In genomic region chr17:25397804-25398519, GRCm38 (mm10) we compare ENCODE assay signal across 8 mouse cellular contexts. TPM values are rescaled to one million over a fixed set of nuclear protein-coding genes. Genes with fewer than 3 reads are reported as not detected.
A peak's percentile ranks its signal among the peaks of the same experiment; 100 is the strongest.
DNase-seq lines count a peak whose midpoint lies in the region; ATAC-seq and TF ChIP-seq lines count a peak whose summit lies in the region.

No protein-coding gene starts in this region.

- no peak overlapping the region for H3K27ac ChIP-seq in MEL (ENCODE audit: control insufficient read depth, low read depth, low read length)
- H3K27ac ChIP-seq in forebrain, embryonic 16.5 days (ENCODE audit: low read length) = no peak overlapping the region
- H3K27ac ChIP-seq in hindbrain, embryonic 10.5 days = no peak overlapping the region
- no peak overlapping the region for H3K27ac ChIP-seq in layer of hippocampus, adult 2 months
- H3K27ac ChIP-seq in lung, embryonic 16.5 days (ENCODE audit: low read length) = no peak overlapping the region

- peak; percentile 83 to 98 (median 87) for TF ChIP-seq CTCF in MEL (IDR thresholded peaks at IDR 0.05 in 2 of 3, conservative IDR thresholded peaks at IDR 0.05 in 1 of 3; ENCODE audit: control insufficient read depth in 1 of 3, insufficient read depth in 1 of 3, low read depth in 2 of 3, low read length in 3 of 3, poor library complexity in 1 of 3, severe bottlenecking in 1 of 3)
- TF ChIP-seq CTCF in layer of hippocampus, adult 2 months (conservative IDR thresholded peaks at IDR 0.05) = peak; percentile 97

- peak; percentile 51 for ATAC-seq in forebrain, embryonic 16.5 days
- ATAC-seq in lung, embryonic 16.5 days (ENCODE audit: low read depth) = peak; percentile 46; the same call in 1 of the 2 replicates

- no peak overlapping the region for H3K4me2 ChIP-seq in forebrain, embryonic 16.5 days (ENCODE audit: low read length)
- H3K4me2 ChIP-seq in lung, embryonic 16.5 days (ENCODE audit: low read depth, low read length) = no peak overlapping the region

- H3K4me1 ChIP-seq in MEL (ENCODE audit: control insufficient read depth in 1 of 2, insufficient read depth in 2 of 2, low read length in 2 of 2) = no peaks in the 10 kb centered on the region
- H3K4me1 ChIP-seq in forebrain, embryonic 16.5 days (replicated peaks; ENCODE audit: control insufficient read depth, insufficient read depth, low read length) = peaks cover 11% of the 10 kb centered on the region
- peaks cover 37% of the 10 kb centered on the region for H3K4me1 ChIP-seq in hindbrain, embryonic 10.5 days (replicated peaks)
- no peaks in the 10 kb centered on the region for H3K4me1 ChIP-seq in lung, embryonic 16.5 days (replicated peaks; ENCODE audit: control insufficient read depth, insufficient read depth, low read length)

- H3K9ac ChIP-seq in MEL (ENCODE audit: control insufficient read depth, low read depth, low read length, poor library complexity, severe bottlenecking) = no peak overlapping the region
- no peak overlapping the region for H3K9ac ChIP-seq in forebrain, embryonic 16.5 days (replicated peaks; ENCODE audit: low read depth, low read length)
- no peak overlapping the region for H3K9ac ChIP-seq in lung, embryonic 16.5 days (ENCODE audit: low read length)

- no peak overlapping the region for H3K4me3 ChIP-seq in MEL (ENCODE audit: control insufficient read depth in 1 of 2, insufficient read depth in 1 of 2, low read depth in 2 of 2, low read length in 2 of 2)
- no peak overlapping the region for H3K4me3 ChIP-seq in forebrain, embryonic 16.5 days (replicated peaks; ENCODE audit: low read length)
- H3K4me3 ChIP-seq in hindbrain, embryonic 10.5 days = no peak overlapping the region
- H3K4me3 ChIP-seq in layer of hippocampus, adult 2 months = no peak overlapping the region
- H3K4me3 ChIP-seq in lung, embryonic 16.5 days (ENCODE audit: low read length) = no peak overlapping the region

- peak; percentile 68 for DNase-seq in MEL (ENCODE audit: low read depth, low spot score)
- peak; percentile 16 for DNase-seq in cerebellum, adult 11-12 months
- peak; percentile 82 for DNase-seq in hindbrain, embryonic 10.5 days (ENCODE audit: low spot score)
- peak; percentile 70 to 86 for DNase-seq in layer of hippocampus, adult 2 months (ENCODE audit: low spot score in 2 of 2)
- peak; percentile 61 for DNase-seq in retina, adult 2 months (ENCODE audit: low read depth, low spot score)
- peak; percentile 58 for DNase-seq in thymus, postnatal 25 days

- peak; percentile 74 for TF ChIP-seq RAD21 in MEL (IDR thresholded peaks at IDR 0.05; ENCODE audit: low read depth, low read length)

- TF ChIP-seq POLR2A in MEL (IDR thresholded peaks at IDR 0.05; ENCODE audit: control insufficient read depth in 1 of 2, insufficient read depth in 1 of 2, low read depth in 1 of 2, low read length in 2 of 2, poor library complexity in 1 of 2) = no peak

- no peaks in the 10 kb centered on the region for H3K9me3 ChIP-seq in MEL (replicated peaks; ENCODE audit: insufficient read depth, low read length)
- H3K9me3 ChIP-seq in forebrain, embryonic 16.5 days (ENCODE audit: control insufficient read depth, low read length) = no peaks in the 10 kb centered on the region
- no peaks in the 10 kb centered on the region for H3K9me3 ChIP-seq in hindbrain, embryonic 10.5 days
- H3K9me3 ChIP-seq in lung, embryonic 16.5 days (ENCODE audit: control insufficient read depth, low read length) = no peaks in the 10 kb centered on the region

- no peak for TF ChIP-seq EP300 in MEL (IDR thresholded peaks at IDR 0.05; ENCODE audit: low read depth in 1 of 2, low read length in 2 of 2)

- WGBS in forebrain, embryonic 16.5 days = 21% methylated on average over 14 of the region's 14 CpGs
- WGBS in hindbrain, embryonic 10.5 days = 37% methylated on average over 14 of the region's 14 CpGs
- WGBS in lung, embryonic 16.5 days = 34% methylated on average over 14 of the region's 14 CpGs

- no peaks in the 10 kb centered on the region for H3K79me2 ChIP-seq in MEL (ENCODE audit: control insufficient read depth, insufficient read depth, low read length, poor library complexity)

- H3K27me3 ChIP-seq in MEL (ENCODE audit: control insufficient read depth in 1 of 2, insufficient read depth in 2 of 2, low read length in 2 of 2) = no peaks in the 10 kb centered on the region
- peaks cover 16% of the 10 kb centered on the region for H3K27me3 ChIP-seq in forebrain, embryonic 16.5 days (replicated peaks; ENCODE audit: control insufficient read depth, insufficient read depth, low read length)
- peaks cover 39% of the 10 kb centered on the region; the same call in 1 of the 2 replicates for H3K27me3 ChIP-seq in hindbrain, embryonic 10.5 days (ENCODE audit: insufficient read depth, poor library complexity, severe bottlenecking)
- no peaks in the 10 kb centered on the region for H3K27me3 ChIP-seq in lung, embryonic 16.5 days (ENCODE audit: control insufficient read depth, insufficient read depth, low read depth, low read length)

- H3K36me3 ChIP-seq in MEL (ENCODE audit: control insufficient read depth in 1 of 2, insufficient read depth in 2 of 2, low read length in 2 of 2) = no peaks in the 10 kb centered on the region
- H3K36me3 ChIP-seq in forebrain, embryonic 16.5 days (ENCODE audit: control insufficient read depth, insufficient read depth) = no peaks in the 10 kb centered on the region
- peaks cover 7% of the 10 kb centered on the region; the same call in 1 of the 2 replicates for H3K36me3 ChIP-seq in hindbrain, embryonic 10.5 days
- no peaks in the 10 kb centered on the region for H3K36me3 ChIP-seq in lung, embryonic 16.5 days (ENCODE audit: control insufficient read depth, insufficient read depth, low read length)

TF ChIP-seq in MEL, 35 proteins besides CTCF, POLR2A, EP300 and RAD21:
- TF ChIP-seq SMC3 (IDR thresholded peaks at IDR 0.05; ENCODE audit: low read depth, low read length) = peak; percentile 80
- no peak for TF ChIP-seq MAX (IDR thresholded peaks at IDR 0.05; ENCODE audit: low read length)
- TF ChIP-seq ZC3H11A (IDR thresholded peaks at IDR 0.05; ENCODE audit: low read depth, low read length) = peak; percentile 17; the same call in 1 of the 2 replicates
- no peak for TF ChIP-seq MAZ (IDR thresholded peaks at IDR 0.05; ENCODE audit: low read depth, low read length)
- TF ChIP-seq POLR2AphosphoS2 (IDR thresholded peaks at IDR 0.05; ENCODE audit: low read length) = no peak

RNA-seq across cellular contexts. Expression of gene Tpsg1, which starts 28.9 kb away (rescaled TPM):
- total RNA-seq in MEL (2012; rRNA removed) = not detected in 2 replicates
- not detected for polyA plus RNA-seq in MEL (2012; ENCODE audit: insufficient read depth in 1 of 2, insufficient read length in 2 of 2, low read depth in 1 of 2, low replicate concordance in 2 of 2, missing spikeins in 1 of 2)
- polyA plus RNA-seq in forebrain, embryonic 16.5 days (2015; fragmentation: Nextera tagmentation; extraction: Ambion mirVana) = 0.36 TPM in 1 of 2 replicates, not detected in the other
- 0.50 TPM in 1 of 2 replicates, not detected in the other for polyA plus RNA-seq in hindbrain, embryonic 10.5 days (2016; fragmentation: Nextera tagmentation; extraction: Ambion mirVana)
- not detected for total RNA-seq in layer of hippocampus, adult 2 months (2021)
- 0.31 and 0.43 TPM in 2 replicates for polyA plus RNA-seq in lung, embryonic 16.5 days (2015; fragmentation: Nextera tagmentation; extraction: Ambion mirVana)

RNA-seq across cellular contexts. Expression of gene Tpsb2, which starts 31.9 kb away (rescaled TPM):
- total RNA-seq in MEL (2012; rRNA removed) = not detected in 2 replicates
- not detected for polyA plus RNA-seq in MEL (2012; ENCODE audit: insufficient read depth in 1 of 2, insufficient read length in 2 of 2, low read depth in 1 of 2, low replicate concordance in 2 of 2, missing spikeins in 1 of 2)
- polyA plus RNA-seq in forebrain, embryonic 16.5 days (2015; fragmentation: Nextera tagmentation; extraction: Ambion mirVana) = 0.39 TPM in 1 of 2 replicates, not detected in the other
- not detected in 2 replicates for polyA plus RNA-seq in hindbrain, embryonic 10.5 days (2016; fragmentation: Nextera tagmentation; extraction: Ambion mirVana)
- under 1 TPM in 1 of 2 experiments, not detected in 1; 0.82 TPM for total RNA-seq in layer of hippocampus, adult 2 months (2021)
- polyA plus RNA-seq in lung, embryonic 16.5 days (2015; fragmentation: Nextera tagmentation; extraction: Ambion mirVana) = 6.1 and 11.1 TPM in 2 replicates

RNA-seq across cellular contexts. Expression of gene Cacna1h, which starts 35.6 kb away (rescaled TPM):
- total RNA-seq in MEL (2012; rRNA removed) = 0.31 TPM in 1 of 2 replicates, not detected in the other
- polyA plus RNA-seq in MEL (2012; ENCODE audit: insufficient read depth in 1 of 2, insufficient read length in 2 of 2, low read depth in 1 of 2, low replicate concordance in 2 of 2, missing spikeins in 1 of 2) = under 1 TPM in 1 of 2 experiments, not detected in 1; 0.25 TPM
- 12.4 and 14.7 TPM in 2 replicates for polyA plus RNA-seq in forebrain, embryonic 16.5 days (2015; fragmentation: Nextera tagmentation; extraction: Ambion mirVana)
- polyA plus RNA-seq in hindbrain, embryonic 10.5 days (2016; fragmentation: Nextera tagmentation; extraction: Ambion mirVana) = 3.9 and 6.8 TPM in 2 replicates
- 100 to 1,000 TPM; 121 to 142 TPM for total RNA-seq in layer of hippocampus, adult 2 months (2021)
- 1.5 and 2.0 TPM in 2 replicates for polyA plus RNA-seq in lung, embryonic 16.5 days (2015; fragmentation: Nextera tagmentation; extraction: Ambion mirVana)

RNA-seq across cellular contexts. Expression of gene Tpsab1, which starts 52.6 kb away (rescaled TPM):
- total RNA-seq in MEL (2012; rRNA removed) = not detected in 2 replicates
- polyA plus RNA-seq in MEL (2012; ENCODE audit: insufficient read depth in 1 of 2, insufficient read length in 2 of 2, low read depth in 1 of 2, low replicate concordance in 2 of 2, missing spikeins in 1 of 2) = not detected
- not detected in 2 replicates for polyA plus RNA-seq in forebrain, embryonic 16.5 days (2015; fragmentation: Nextera tagmentation; extraction: Ambion mirVana)
- not detected in 2 replicates for polyA plus RNA-seq in hindbrain, embryonic 10.5 days (2016; fragmentation: Nextera tagmentation; extraction: Ambion mirVana)
- total RNA-seq in layer of hippocampus, adult 2 months (2021) = not detected
- polyA plus RNA-seq in lung, embryonic 16.5 days (2015; fragmentation: Nextera tagmentation; extraction: Ambion mirVana) = 0.26 and 0.54 TPM in 2 replicates

RNA-seq across cellular contexts. Expression of gene Tekt4, which starts 56.5 kb away (rescaled TPM):
- total RNA-seq in MEL (2012; rRNA removed) = not detected in 2 replicates
- polyA plus RNA-seq in MEL (2012; ENCODE audit: insufficient read depth in 1 of 2, insufficient read length in 2 of 2, low read depth in 1 of 2, low replicate concordance in 2 of 2, missing spikeins in 1 of 2) = not detected
- 0.80 and 0.88 TPM in 2 replicates for polyA plus RNA-seq in forebrain, embryonic 16.5 days (2015; fragmentation: Nextera tagmentation; extraction: Ambion mirVana)
- 1.2 and 2.8 TPM in 2 replicates for polyA plus RNA-seq in hindbrain, embryonic 10.5 days (2016; fragmentation: Nextera tagmentation; extraction: Ambion mirVana)
- 1 to 10 TPM; 1.8 to 2.0 TPM for total RNA-seq in layer of hippocampus, adult 2 months (2021)
- 5.8 and 7.4 TPM in 2 replicates for polyA plus RNA-seq in lung, embryonic 16.5 days (2015; fragmentation: Nextera tagmentation; extraction: Ambion mirVana)

Comparison
In these comparisons a context has a peak if more than half of its experiments do, and no peak if none do; other contexts are left out.
1. DNase-seq: peak in every context shown above with its lines; median percentile 82 in hindbrain, embryonic 10.5 days; 78 in layer of hippocampus, adult 2 months; 68 in MEL; 61 in retina, adult 2 months; 58 in thymus, postnatal 25 days; 16 in cerebellum, adult 11-12 months.